Mouse (Mus musculus): Measurements from ENCODE around the gene Oprm1.

DNA sequence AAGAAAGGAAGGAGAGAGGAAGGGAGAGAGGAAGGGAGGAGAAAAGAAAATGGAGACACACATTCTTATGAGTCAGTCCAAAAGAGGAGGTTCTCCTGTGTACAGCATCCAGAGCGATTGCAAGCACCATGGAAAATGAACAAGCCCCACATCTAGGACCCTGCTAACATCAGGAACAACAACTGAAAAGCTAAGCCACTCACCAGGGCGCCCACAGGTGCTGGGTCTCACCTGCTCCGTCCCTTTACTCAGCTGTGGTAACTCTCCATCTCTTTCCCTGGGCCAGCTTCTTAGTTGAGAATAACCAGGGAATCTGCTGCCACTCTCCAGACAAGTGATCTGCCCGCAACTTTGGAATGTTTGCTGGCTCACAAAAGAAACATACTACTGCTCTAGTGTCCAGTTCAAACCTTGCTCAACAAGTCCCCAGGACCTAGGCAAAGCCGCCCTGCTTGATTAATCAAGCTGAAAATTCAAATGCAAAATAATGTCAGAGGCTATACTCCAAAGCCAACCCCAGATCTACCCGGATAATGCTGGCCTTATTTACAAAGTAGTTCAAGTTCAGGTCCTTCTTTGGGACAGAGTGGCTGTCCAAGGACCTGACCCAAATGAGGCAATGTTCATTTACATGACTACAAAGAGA lies 296.4 kb downstream of the Oprm1 start:
- no peak for TF ChIP-seq CTCF (IDR thresholded peaks at IDR 0.05; ENCODE audit: low read depth)
- TF ChIP-seq EP300 (IDR thresholded peaks at IDR 0.05; ENCODE audit: low read depth): no peak

Measured in heart, postnatal 0 days (tissue).